Mouse (Mus musculus) frontal cortex, postnatal 25 days (tissue): ENCODE measurements at regions not wholly inside any gene's neighbourhood (a gene's known extent, or its start where the extent isn't known, plus 50 kb on each side); places are given as distances from the start of the nearest gene placed in this dataset.

Experiments
- DNase-seq, 2 experiments: peaks; one replicate each; pipeline ENCODE4 v3.0.0; 2022; ENCODE audit warnings: low spot score in 2 of 2

GRCm38 (mm10) chr13:32649982-32650381 lies 133.8 kb downstream of the Mylk4 start:
- DNase-seq: no peak

DNA sequence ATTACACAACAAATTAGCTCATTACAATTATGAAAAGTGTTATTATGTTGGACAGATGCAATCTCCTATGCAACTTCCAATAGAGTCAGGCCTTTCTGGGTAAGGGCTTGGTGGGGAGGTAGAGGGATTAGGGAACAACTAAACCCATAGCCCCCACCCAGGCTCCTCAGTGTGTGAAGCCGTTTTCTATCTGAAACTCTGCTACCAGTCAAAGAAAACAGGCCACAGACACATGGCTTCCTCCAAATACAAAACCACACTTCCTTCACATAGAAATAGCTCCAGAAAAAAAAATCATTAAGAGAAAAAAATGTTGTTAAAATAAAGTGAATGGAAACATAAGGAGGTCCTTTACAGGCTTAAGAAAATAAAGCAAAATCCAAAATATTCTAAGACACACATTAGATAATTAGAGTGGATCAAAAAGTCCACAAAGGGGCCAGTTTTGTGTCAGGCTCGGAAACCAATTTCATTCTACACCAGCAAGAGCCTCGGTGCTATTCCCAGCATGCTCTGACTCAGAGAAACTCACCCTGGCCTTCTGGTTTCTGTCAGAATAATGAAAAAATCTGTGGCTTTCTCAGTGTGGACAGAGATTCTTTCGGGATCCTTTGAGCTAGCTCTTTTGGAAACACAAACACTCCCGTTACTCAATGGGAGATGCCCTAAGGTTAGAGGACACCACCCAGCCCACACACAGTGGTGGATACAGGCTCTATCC lies 140.6 kb downstream of the Mylk4 start:
- no peak for DNase-seq

DNA sequence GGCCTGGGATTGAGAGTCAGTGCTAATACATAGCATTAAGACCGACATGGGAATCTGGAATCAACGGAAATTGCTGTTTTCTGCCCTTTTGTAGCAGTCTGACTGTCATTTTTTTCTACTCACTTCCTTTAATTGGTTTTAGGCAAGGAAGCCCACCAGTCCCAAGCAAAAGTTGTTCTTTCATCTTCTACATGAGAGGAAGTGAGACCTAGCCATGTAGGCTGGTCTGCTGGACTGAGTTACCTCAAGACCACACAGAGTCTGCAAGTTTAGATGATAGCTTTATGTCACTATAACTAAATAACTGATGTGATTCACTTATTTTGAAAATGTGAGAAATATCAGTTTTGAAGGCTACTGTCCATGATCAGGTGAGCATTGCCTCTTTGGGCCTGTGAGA lies 142.8 kb downstream of the Mylk4 start:
- DNase-seq: no peak

DNA sequence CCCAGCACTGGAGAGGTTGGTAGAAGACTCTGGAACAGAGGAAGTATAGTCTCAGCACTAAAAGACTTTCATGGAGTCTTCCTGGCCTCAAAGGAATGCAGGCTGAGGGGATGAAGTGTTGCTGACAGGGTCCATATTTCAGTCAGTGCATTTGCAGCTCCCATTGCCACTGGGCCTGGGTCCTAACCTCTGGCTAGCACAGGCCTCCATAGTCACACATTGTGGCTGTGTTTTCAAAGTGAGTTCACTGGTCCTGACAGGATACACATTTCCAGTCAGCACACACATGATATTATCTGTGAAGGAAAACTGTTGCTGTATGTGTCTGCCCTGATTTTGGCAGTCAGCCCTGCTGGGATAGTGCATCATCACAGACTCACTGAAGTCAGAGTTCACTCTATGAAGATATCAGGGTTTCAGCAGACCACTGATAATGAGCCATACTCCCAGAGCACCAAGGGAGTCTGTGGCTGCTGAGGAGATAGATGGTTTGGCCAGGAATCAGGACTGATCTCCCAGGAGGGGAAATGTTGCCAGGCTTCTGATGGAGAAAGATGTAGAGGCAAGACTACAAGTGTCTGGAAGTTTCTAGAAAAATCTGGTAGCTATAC lies 153.5 kb downstream of the Mylk4 start:
- no peak for DNase-seq

DNA sequence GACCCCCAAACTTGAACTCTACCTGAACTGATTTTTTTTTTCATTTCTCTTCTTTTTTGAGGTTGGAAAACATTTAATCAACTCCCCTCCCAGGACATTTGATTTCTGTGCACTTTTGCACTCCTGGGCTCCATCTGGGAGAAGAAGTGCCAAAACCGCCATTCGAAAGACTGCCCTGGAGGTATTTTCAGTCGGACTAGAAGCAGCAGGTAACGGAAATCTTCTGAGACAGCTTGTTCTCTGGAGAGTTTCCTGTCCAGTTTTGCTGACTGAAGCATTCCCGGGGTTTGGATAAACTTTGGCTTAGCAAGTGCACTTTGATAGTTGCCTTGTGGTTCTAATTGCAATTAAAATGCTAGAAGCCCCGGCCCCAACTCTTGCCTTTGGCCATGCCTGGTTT lies 169.8 kb downstream of the Mylk4 start:
- no peak for DNase-seq

DNA sequence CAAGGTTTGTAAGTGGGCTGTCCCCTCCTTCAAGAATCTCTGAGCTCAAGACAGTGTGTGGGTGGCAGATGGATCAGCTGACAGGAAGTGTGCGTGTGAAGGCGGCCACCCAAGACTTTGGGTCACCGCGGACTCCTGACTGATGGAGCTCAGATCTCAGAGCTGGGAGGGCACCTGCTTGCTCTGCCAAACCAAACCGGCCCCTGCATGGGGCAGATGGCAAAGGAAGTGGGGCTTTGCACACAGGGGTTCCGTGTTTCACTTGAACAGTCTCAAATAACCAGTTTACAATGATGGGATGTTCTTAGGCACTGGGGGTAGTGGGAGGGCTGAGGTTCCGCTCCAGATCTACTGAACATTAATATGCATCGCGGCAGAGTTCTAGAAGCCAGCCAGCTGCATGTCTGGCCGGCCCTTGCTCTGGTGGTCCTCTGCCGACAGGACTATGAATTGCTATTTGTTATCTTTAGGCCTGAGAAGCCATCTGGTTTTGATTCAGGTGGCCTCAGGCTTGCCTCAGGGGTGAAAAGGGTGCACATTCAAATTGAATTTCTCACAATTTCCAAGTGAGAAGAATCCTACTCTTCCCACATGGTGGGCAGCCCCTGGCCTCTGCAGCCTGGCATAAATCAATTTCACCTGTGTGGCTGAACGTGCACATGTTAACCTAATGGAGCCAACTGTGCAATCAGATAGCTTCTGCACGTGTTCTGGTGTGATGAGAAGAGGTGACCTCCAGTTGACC lies 172.0 kb downstream of the Mylk4 start:
- no peak for DNase-seq

GRCm38 (mm10) chr13:32610970-32611369 lies 172.8 kb downstream of the Mylk4 start:
- DNase-seq: no peak

- no peak for DNase-seq
Measured at GRCm38 (mm10) chr13:32608413-32608812, 175.3 kb downstream of the Mylk4 start.

- DNase-seq: no peak
Measured at GRCm38 (mm10) chr13:32603925-32604590, 179.7 kb downstream of the Mylk4 start.

GRCm38 (mm10) chr13:32601315-32601714 lies 182.4 kb downstream of the Mylk4 start:
- DNase-seq: no peak

- no peak for DNase-seq
Measured at GRCm38 (mm10) chr13:32593611-32594010, 190.1 kb downstream of the Mylk4 start.

- DNase-seq: no peak
Measured at GRCm38 (mm10) chr13:32593131-32593530, 190.6 kb downstream of the Mylk4 start.

- DNase-seq: no peak
Measured at GRCm38 (mm10) chr13:32581598-32581997, 202.2 kb downstream of the Mylk4 start.

- DNase-seq: no peak
Measured at GRCm38 (mm10) chr13:32567850-32568249, 215.9 kb downstream of the Mylk4 start.

GRCm38 (mm10) chr13:32560666-32561065 lies 222.1 kb upstream of the Gmds start:
- DNase-seq: no peak

- DNase-seq: no peak
Measured at GRCm38 (mm10) chr13:32556396-32556795, 217.9 kb upstream of the Gmds start.

DNA sequence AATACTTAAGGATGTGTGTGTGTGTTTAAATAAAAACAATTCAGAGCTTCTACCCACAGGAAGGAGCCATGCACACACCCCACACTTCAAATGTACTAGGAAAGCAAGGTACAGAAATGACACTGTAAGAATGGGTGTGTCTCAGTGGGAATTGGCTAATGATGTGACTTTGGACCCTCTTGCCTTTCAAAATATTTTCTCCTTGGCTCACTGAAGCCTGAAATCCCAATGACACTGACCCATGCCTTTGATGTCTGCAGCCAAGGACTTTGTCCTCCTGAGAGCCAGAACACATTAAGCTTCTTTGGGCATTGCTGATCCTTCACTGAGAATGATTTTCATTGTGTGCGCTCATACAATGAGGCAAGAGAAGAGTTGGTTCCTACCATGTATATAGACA lies 216.5 kb upstream of the Gmds start:
- no peak for DNase-seq

GRCm38 (mm10) chr13:32554601-32555000 lies 216.1 kb upstream of the Gmds start:
- no peak for DNase-seq

GRCm38 (mm10) chr13:32553136-32553535 lies 214.6 kb upstream of the Gmds start:
- DNase-seq: no peak

- no peak for DNase-seq
Measured at GRCm38 (mm10) chr13:32550113-32550512, 211.6 kb upstream of the Gmds start.

- no peak for DNase-seq
Measured at GRCm38 (mm10) chr13:32547126-32547525, 208.6 kb upstream of the Gmds start.

GRCm38 (mm10) chr13:32544986-32545740 lies 206.6 kb upstream of the Gmds start:
- no peak for DNase-seq
